Mouse (Mus musculus) erythroblast, embryonic 14.5 days (primary cell): ENCODE data around the gene Olfr52. TPM values are rescaled to one million over a fixed set of nuclear protein-coding genes. Genes with fewer than 3 reads are reported as not detected.

Experiments used
- H3K27me3 ChIP-seq: 2 replicates; pipeline ENCODE4 v1.6.1; 2012; ENCODE audit warnings: inconsistent platforms; ENCODE audit not compliant: control insufficient read depth
- H3K36me3 ChIP-seq: 2 replicates; pipeline ENCODE4 v1.6.1; 2012; ENCODE audit warnings: mild to moderate bottlenecking, inconsistent platforms; ENCODE audit not compliant: control insufficient read depth
- H3K4me1 ChIP-seq: 2 replicates; pipeline ENCODE4 v1.6.1; 2012; ENCODE audit warnings: inconsistent platforms; ENCODE audit not compliant: control insufficient read depth
- H3K4me3 ChIP-seq: replicated peaks from 2 replicates; pipeline ENCODE3; 2012; ENCODE audit warnings: moderate library complexity, mild to moderate bottlenecking, inconsistent platforms
- H3K9me3 ChIP-seq: 2 replicates; pipeline ENCODE4 v1.6.1; 2012; ENCODE audit warnings: low read length, inconsistent platforms, mixed read lengths; ENCODE audit not compliant: control insufficient read depth
- GATA1 ChIP-seq: IDR thresholded peaks from 2 replicates; pipeline ENCODE4 v1.6.1; 2012; ENCODE audit warnings: low read length, inconsistent platforms, mixed read lengths
- TAL1 ChIP-seq: IDR thresholded peaks from 3 replicates; pipeline ENCODE4 v1.6.1; 2012; ENCODE audit warnings: low read length, inconsistent platforms, mixed read lengths
- polyA plus RNA-seq: library from polyadenylated mRNA; stranded (reverse); fragments of >175 nt; gene quantifications from 2 replicates; pipeline ENCODE4 v1.2.3, GENCODE M21; 2012

Olfr52 gene
- polyA plus RNA-seq, 1 experiment, result not detected

- Histone ChIP-seq H3K27me3 (no peaks in the 10 kb centered on the region), H3K9me3 (no peaks in the 10 kb centered on the region), H3K36me3 (no peaks in the 10 kb centered on the region), H3K4me3 (no peak within 1 kb of the TSS), H3K4me1 (no peaks in the 10 kb centered on the region)
- TF ChIP-seq TAL1, result no peak
- TF ChIP-seq GATA1, result no peak
Observed at GRCm38 (mm10) chr2:86146632-86147031, 38.9 kb downstream of the Olfr52 start, which contains the start of gene Olfr1040. Gene Olfr1040, minus strand, starts transcription at chr2:86146732.

GRCm38 (mm10) chr2:86135828-86136227 is 49.7 kb downstream of the Olfr52 start, which contains the start of gene Olfr1039:
Gene Olfr1039, minus strand, starts transcription at chr2:86135928.
- H3K4me1 ChIP-seq, result no peaks in the 10 kb centered on the region
- H3K9me3 ChIP-seq, result no peaks in the 10 kb centered on the region
- TF ChIP-seq TAL1 (no peak), GATA1 (no peak)
- no peaks in the 10 kb centered on the region for H3K27me3 ChIP-seq
- H3K4me3 ChIP-seq, result no peak within 1 kb of the TSS
- H3K36me3 ChIP-seq, result no peaks in the 10 kb centered on the region

Other genes starting within 250 kb of the Olfr52 start
- gene Olfr1028, start 235.2 kb downstream of the Olfr52 start, polyA plus RNA-seq, result not detected in 2 replicates
- gene Olfr1029, start 211.8 kb downstream of the Olfr52 start, polyA plus RNA-seq, result not detected in 2 replicates
- gene Olfr1030, start 206.4 kb downstream of the Olfr52 start, polyA plus RNA-seq, result 0.01 TPM in 1 of 2 replicates, not detected in the other
- gene Olfr1031, start 195.4 kb downstream of the Olfr52 start, polyA plus RNA-seq, result not detected in 2 replicates
- gene Olfr1032, start 180.1 kb downstream of the Olfr52 start, polyA plus RNA-seq, result not detected in 2 replicates
- gene Olfr1033, start 165.1 kb downstream of the Olfr52 start, polyA plus RNA-seq, result not detected in 2 replicates
- not detected in 2 replicates for gene Olfr1034, start 139.8 kb downstream of the Olfr52 start, polyA plus RNA-seq
- gene Olfr1036, start 111.7 kb downstream of the Olfr52 start, polyA plus RNA-seq, result not detected in 2 replicates
- not detected in 2 replicates for gene Olfr1037, start 98.3 kb downstream of the Olfr52 start, polyA plus RNA-seq
- gene Olfr1039, start 49.8 kb downstream of the Olfr52 start, polyA plus RNA-seq, result not detected in 2 replicates
- not detected in 2 replicates for gene Olfr1040, start 39.0 kb downstream of the Olfr52 start, polyA plus RNA-seq
- gene Olfr1042, start 23.8 kb downstream of the Olfr52 start, polyA plus RNA-seq, result not detected in 2 replicates
- not detected in 2 replicates for gene Olfr1043, start 18.2 kb downstream of the Olfr52 start, polyA plus RNA-seq
- not detected in 2 replicates for gene Olfr1044, start 7.9 kb downstream of the Olfr52 start, polyA plus RNA-seq
- not detected in 2 replicates for gene Olfr1045, start 17.3 kb upstream of the Olfr52 start, polyA plus RNA-seq
- not detected in 2 replicates for gene Olfr1046, start 33.6 kb upstream of the Olfr52 start, polyA plus RNA-seq
- gene Olfr1047, start 45.7 kb upstream of the Olfr52 start, polyA plus RNA-seq, result not detected in 2 replicates
- gene Olfr1048, start 54.6 kb upstream of the Olfr52 start, polyA plus RNA-seq, result not detected in 2 replicates
- gene Olfr1049, start 72.6 kb upstream of the Olfr52 start, polyA plus RNA-seq, result not detected in 2 replicates
- gene Olfr1051, start 93.4 kb upstream of the Olfr52 start, polyA plus RNA-seq, result not detected in 2 replicates
- not detected in 2 replicates for gene Olfr1052, start 106.8 kb upstream of the Olfr52 start, polyA plus RNA-seq
- gene Olfr1053, start 129.6 kb upstream of the Olfr52 start, polyA plus RNA-seq, result not detected in 2 replicates
- not detected in 2 replicates for gene Olfr1054, start 149.8 kb upstream of the Olfr52 start, polyA plus RNA-seq
- gene Olfr1055, start 164.6 kb upstream of the Olfr52 start, polyA plus RNA-seq, result not detected in 2 replicates
- not detected in 2 replicates for gene Olfr1056, start 176.8 kb upstream of the Olfr52 start, polyA plus RNA-seq
- gene Olfr1057, start 192.7 kb upstream of the Olfr52 start, polyA plus RNA-seq, result not detected in 2 replicates
- not detected in 2 replicates for gene Olfr1058, start 202.9 kb upstream of the Olfr52 start, polyA plus RNA-seq
- gene Olfr1061, start 228.4 kb upstream of the Olfr52 start, polyA plus RNA-seq, result 0.04 TPM in 1 of 2 replicates, not detected in the other
- not detected in 2 replicates for gene Olfr1062, start 241.1 kb upstream of the Olfr52 start, polyA plus RNA-seq